Mouse (Mus musculus): ENCODE data around the gene Zfp445.

Gene Zfp445

GRCm38 (mm10) chr9:122829826-122830380 lies 35.9 kb downstream of the Zfp445 start:
- DNase-seq = no peak

- no peak for DNase-seq
Observed at GRCm38 (mm10) chr9:122826743-122827142, 39.1 kb downstream of the Zfp445 start.

GRCm38 (mm10) chr9:122823374-122824017 lies 42.3 kb downstream of the Zfp445 start:
- DNase-seq = no peak

GRCm38 (mm10) chr9:122815239-122815851 lies 50.5 kb downstream of the Zfp445 start:
- DNase-seq = no peak

GRCm38 (mm10) chr9:122814775-122815174 lies 51.0 kb downstream of the Zfp445 start:
- no peak for DNase-seq

GRCm38 (mm10) chr9:122812386-122812785 lies 53.4 kb downstream of the Zfp445 start:
- DNase-seq = no peak

GRCm38 (mm10) chr9:122810212-122810611 lies 55.6 kb downstream of the Zfp445 start:
- no peak for DNase-seq

GRCm38 (mm10) chr9:122807186-122807585 lies 58.6 kb downstream of the Zfp445 start:
- no peak for DNase-seq

- DNase-seq = no peak
Observed at GRCm38 (mm10) chr9:122805845-122806341, 59.9 kb downstream of the Zfp445 start.

- DNase-seq = peak; percentile 94
Observed at GRCm38 (mm10) chr9:122805053-122805844, 60.6 kb downstream of the Zfp445 start, which contains the start of gene Tcaim. Gene Tcaim, plus strand, starts transcription at chr9:122805539.
